Mouse (Mus musculus) MEL-GATA-1-ER (cell line): ENCODE results near the gene Ugt1a5.

Experiments used
- DNase-seq: peaks from one replicate; pipeline ENCODE4 v3.0.0-alpha.2; 2012; ENCODE audit warnings: low read depth; ENCODE audit errors: extremely low read depth

Gene Ugt1a5

DNA sequence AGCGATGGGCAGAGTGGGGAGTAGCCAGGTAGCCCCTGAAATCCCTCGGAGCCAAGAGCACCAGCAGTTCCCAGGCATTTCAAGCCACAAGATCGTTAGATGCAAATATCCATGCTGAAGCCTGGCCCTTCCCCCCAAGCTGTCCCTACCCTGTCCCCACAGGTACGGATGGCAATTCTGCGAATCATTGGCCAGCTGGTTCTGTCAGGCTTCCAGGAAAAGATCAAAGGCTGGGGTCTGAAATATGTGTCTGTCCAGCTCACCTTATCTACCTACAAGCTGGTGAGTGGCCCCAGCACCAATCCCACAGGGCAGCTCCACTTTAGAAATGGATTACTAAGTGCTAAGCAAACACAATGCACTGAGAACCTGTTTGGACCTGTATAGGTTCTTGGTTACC is 71.5 kb downstream of the Ugt1a5 start:
- DNase-seq = no peak

DNA sequence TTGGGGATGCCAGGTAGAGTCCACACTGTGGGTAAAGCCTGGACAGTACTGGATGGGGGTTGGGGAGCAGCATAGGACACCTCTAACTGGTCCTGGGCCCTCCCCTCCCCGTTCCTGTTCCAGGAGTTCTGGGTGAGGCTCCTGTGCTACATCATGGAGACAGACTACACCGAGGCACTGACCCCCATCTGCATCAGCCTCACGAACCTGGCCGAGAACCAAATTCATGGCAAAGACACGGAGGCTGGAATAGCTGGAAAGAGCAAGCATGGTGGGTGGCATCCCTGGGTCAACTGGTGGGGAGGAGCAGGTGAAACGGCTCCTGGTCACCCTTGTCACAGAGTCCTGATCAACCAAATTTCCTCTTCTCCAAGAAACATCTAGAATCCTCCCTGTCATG is 73.0 kb downstream of the Ugt1a5 start:
- no peak for DNase-seq

DNA sequence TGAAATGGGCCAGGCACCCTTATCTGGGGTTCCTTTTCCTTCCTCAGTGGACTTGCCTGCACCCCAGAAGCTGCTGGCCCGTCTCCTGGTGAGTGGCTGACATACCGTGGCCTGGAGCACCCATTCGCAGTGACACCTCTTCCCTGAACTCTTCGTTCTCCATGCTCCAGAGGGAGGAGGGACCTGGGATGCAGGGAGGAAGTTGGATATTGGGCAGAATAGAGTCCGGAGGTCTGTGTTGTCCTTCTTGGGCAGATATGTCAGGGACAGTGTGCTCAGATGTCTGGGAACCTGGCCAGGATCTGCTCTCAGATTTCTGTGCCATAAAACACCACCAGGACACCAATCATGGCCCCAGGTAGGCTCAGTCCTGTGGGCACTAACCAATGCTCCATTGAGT is 74.3 kb downstream of the Ugt1a5 start:
- no peak for DNase-seq

DNA sequence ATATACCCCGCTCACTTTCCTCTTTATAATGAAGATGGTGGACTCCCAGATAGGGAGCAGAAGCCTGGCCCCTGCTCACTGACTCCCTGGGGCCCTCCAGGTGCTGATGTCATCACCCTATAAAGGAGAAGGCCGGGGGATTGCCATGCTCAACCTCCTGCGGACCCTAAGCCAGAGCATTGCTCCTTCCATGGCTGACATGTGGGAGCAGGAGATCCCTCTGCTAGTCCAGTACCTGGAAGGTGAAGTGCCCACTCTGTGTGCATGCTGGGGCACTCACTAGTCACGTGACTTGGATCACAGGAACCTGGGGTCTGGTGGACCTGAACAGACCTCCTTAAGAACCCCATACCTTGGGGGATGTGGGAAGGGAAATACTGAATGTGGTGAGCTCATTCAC is 74.8 kb downstream of the Ugt1a5 start:
- DNase-seq = no peak

DNA sequence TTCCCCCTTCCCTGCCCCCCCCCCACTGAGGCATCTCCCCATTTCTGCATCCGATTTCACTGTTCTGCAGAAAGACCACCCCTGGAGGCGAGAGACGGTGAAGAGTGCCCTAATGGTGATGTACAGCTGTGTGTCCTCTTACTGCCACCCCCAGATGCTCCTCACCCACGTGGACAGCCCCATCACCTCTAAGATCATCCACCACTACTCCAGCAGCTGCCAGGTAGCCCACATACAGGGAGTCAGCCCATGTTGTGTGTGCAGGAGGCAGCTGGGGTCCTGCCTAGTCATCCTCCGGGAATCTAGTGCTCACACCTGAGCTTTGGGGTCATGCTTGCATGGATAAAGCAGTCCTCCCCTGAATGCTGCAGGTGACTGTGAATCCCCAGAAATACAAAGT is 78.0 kb downstream of the Ugt1a5 start:
- DNase-seq = no peak

DNA sequence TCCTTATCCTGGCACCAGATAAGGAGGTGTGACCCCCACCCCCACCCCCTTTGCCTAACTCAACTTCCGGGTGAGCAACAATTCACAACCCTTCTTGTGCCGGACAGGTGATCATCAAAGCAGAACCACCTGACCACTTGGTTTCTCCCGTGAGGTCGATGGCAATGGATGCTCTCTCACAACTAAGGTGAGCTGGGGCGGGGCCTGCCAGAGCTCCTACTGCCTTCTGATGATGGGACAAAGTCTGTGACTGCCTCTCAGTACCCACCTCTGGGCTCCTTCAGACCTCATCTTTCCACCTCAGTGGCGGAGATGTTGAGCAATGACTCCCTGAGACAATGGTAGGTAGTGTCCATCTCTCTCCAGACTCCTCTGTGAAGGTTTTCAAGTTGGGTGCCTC is 80.1 kb downstream of the Ugt1a5 start:
- no peak for DNase-seq

GRCm38 (mm10) chr1:88246386-88246785 is 80.6 kb downstream of the Ugt1a5 start:
- no peak for DNase-seq

- no peak for DNase-seq
These were observed 81.8 kb downstream of the Ugt1a5 start for GRCm38 (mm10) chr1:88247660-88248059.

GRCm38 (mm10) chr1:88248658-88249057 is 82.8 kb downstream of the Ugt1a5 start:
- DNase-seq = no peak

DNA sequence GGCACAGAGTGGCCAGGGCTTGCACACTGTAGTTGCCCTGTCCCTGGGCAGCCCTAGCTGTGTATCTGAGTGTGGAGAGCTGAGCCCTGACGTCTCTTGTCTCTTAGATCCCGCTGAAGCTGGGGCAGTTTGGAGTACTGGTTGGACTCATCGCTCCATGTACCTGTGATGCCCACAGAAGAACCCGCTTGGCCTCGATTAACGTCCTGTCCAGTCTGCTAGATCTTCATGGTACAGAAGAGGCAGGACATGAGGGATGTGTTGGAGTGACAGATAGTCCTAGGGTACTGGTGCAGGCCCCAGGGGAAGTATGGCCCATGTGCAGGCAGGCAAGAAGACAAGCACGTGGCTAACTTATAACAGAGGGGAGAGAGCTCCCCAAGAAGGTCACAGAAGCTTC is 83.8 kb downstream of the Ugt1a5 start:
- no peak for DNase-seq

DNA sequence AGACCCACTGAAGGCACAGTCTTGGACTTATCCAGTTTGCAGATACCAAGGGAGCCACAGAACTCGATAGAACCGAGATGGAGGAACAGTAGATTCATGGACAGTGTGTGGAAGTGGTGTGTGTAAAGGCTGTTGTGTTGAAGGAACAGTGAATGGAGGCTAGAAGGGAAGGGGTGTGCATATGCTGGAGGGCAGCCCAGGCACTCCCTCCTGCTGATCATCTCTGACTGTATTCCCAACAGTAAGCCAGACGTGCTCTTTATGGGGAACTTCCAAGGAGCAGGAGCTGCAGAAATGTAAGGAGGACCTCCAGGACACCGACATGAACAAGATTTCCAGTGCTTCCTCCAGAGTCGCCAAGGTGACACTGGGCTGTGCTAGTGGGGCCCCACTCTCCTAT is 84.2 kb downstream of the Ugt1a5 start:
- no peak for DNase-seq

- no peak for DNase-seq
These were observed 87.3 kb downstream of the Ugt1a5 start for GRCm38 (mm10) chr1:88253106-88253505.

- no peak for DNase-seq
These were observed 87.7 kb downstream of the Ugt1a5 start for GRCm38 (mm10) chr1:88253540-88253939.

DNA sequence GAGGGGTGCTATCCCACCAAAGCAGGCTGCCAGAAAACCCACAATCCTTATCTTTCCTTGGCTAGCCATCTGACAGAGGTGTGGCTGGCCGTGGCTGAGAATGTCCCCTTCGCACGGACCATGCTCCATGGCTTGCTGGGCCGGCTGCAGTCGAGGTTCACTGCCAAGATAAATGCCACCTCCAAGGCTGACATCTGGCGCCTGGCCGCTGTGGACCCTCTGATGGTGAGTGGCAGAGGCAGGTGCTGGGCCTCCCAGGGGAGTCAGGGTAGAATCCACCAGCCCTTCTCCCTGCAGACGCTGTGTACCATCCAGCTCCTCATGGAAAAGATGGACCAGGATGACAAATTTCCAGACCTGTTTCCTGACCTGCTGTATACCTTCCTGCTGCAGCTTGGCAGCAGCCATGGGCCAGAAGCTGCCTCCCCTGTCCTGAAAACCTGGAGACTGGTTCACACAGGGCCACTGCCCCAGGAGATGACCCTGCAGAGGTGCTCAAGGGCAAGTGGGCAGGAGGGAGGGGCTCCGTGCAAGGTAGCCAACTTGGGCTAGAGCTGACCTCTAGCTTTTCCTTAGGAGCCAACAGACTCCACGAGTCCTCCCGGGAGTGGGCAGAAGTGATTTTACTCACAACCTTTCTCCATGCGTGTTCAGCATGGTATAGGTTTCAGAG is 89.1 kb downstream of the Ugt1a5 start:
- DNase-seq = no peak

DNA sequence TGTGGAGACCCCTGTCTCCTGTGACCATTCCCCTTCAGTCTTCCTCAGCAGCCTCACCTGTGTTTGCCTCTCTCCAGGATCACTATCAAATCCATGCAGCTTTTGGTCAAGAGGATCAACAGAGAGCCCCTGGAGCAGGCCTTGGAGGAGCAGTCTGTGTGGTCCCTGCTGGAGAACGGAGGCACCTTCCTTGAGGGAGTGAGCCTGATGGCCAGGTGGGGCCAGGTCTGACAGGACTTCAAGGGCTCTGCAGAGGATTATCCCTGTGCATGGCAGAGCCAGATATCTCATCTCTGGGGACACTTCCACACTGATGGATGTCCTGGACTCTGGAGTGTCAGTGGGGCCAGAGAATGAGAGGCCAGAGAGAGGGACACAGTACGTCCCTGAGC is 89.7 kb downstream of the Ugt1a5 start:
- DNase-seq = no peak

DNA sequence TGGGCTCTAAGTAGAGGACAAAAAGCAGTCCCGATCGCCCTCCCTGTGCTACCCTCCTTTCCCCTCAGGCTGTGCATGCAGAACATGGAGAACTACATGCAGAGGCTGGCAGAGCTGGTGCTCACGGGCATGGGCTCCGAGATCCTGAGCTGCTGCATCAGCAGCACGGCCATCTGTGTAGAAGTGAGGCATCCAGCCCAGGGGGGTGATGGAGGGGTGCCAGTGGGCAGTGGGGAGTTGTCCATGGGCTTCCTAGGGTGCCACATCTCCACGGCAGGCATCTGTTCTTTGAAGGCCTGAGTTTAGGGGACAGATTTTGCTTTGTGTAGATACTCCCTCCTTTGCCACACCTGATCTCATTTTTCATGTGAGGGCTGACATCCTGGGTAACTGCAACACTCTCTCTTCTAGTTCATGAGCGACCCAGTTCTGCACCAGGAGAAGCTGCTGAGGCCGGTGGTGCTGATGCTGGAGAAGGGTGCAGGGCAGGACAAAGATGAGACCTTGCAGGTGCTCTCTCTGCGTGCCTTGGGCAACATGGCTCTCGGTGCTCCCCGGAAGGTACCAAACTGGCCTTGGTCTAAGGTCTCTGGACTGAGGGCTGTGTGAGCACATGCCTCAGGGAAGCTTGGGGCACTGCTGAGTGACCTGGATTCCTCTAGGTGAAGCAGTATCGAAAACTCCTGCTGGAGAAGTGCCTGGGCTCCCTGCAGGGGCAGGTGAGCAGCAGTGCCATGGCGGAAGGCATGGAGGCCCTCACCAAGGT is 90.4 kb downstream of the Ugt1a5 start:
- no peak for DNase-seq

DNA sequence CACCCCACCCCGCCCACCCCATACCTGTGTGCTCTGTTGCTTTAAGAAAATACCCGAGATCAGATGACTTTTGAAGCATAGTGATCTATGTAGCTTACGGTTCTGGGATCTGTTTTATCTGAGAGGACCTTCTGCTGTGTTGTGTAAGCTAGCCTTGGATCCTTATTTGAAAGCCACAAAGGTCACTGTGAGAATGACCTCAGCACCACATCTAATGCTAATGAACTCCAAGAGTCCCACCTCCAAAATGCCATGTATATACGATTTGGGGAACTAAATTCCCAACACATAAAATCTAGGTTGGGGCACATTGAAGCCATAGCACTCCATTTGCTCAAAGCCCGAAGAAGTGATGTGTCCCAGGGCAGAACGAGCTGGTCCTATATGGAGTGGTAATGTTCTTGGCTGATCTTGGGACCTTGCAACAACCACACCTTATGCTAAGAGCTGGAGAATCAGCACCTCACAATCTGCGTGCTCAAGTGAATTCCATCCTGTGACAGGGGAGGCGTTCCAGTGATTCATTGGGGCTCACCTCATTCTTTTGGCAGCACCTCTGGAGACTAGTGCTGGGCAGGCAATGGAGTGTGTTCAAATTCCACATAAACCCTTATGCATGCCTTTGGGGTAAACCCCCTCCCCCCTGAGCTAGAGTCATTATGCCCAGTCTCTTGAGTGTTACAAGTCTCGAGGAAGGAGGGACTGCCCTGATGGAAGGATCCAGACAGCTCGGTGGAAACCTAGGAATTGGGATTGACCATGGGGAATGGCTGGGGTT is 91.3 kb downstream of the Ugt1a5 start:
- no peak for DNase-seq

GRCm38 (mm10) chr1:88257681-88258080 is 91.9 kb downstream of the Ugt1a5 start:
- DNase-seq = no peak

- DNase-seq = no peak
These were observed 92.5 kb downstream of the Ugt1a5 start for GRCm38 (mm10) chr1:88258361-88258760.

GRCm38 (mm10) chr1:88258881-88259642 is 93.2 kb downstream of the Ugt1a5 start:
- DNase-seq = no peak

- no peak for DNase-seq
These were observed 93.8 kb downstream of the Ugt1a5 start for GRCm38 (mm10) chr1:88259643-88260024.

- no peak for DNase-seq
These were observed 94.3 kb downstream of the Ugt1a5 start for GRCm38 (mm10) chr1:88260114-88260513.
